Mouse (Mus musculus): Measurements from ENCODE around the gene Zfp12. TPM values are rescaled to one million over a fixed set of nuclear protein-coding genes. Genes with fewer than 3 reads are reported as not detected.

The Zfp12 gene
- total RNA-seq, 2 experiments from 2014 or later, result 21.8 to 26.6 TPM

- no peak for DNase-seq (ENCODE audit: extremely low spot score in 1 of 2, low spot score in 2 of 2)
- intact Hi-C loops (cut with DNase I), result loop anchor here (10.0 kb wide), 1 partner anchor 120 kb away; no protein-coding TSS in a partner anchor
Observed at GRCm38 (mm10) chr5:143294862-143295261, 59.9 kb downstream of the Zfp12 start.

GRCm38 (mm10) chr5:143295330-143295729 lies 60.4 kb downstream of the Zfp12 start:
- intact Hi-C loops (cut with DNase I), result loop anchor here (10.0 kb wide), 1 partner anchor 121 kb away; no protein-coding TSS in a partner anchor
- DNase-seq (ENCODE audit: extremely low spot score in 1 of 2, low spot score in 2 of 2), result no peak

GRCm38 (mm10) chr5:143297986-143298385 lies 63.0 kb downstream of the Zfp12 start:
- intact Hi-C loops (cut with DNase I), result loop anchor here (10.0 kb wide), 1 partner anchor 123 kb away; no protein-coding TSS in a partner anchor
- DNase-seq (ENCODE audit: extremely low spot score in 1 of 2, low spot score in 2 of 2), result no peak

GRCm38 (mm10) chr5:143298391-143298790 lies 63.4 kb downstream of the Zfp12 start:
- DNase-seq (ENCODE audit: extremely low spot score in 1 of 2, low spot score in 2 of 2), result no peak
- intact Hi-C loops (cut with DNase I), result loop anchor here (10.0 kb wide), 1 partner anchor 124 kb away; no protein-coding TSS in a partner anchor

Other genes starting within 250 kb of the Zfp12 start
- gene Rnf216, start 122.2 kb upstream of the Zfp12 start, total RNA-seq (2021), result 10 to 100 TPM; 38.5 to 40.1 TPM
- gene Olfr718-ps1, start 87.6 kb upstream of the Zfp12 start, total RNA-seq (2021), result under 1 TPM; 0.14 to 0.17 TPM
- gene Rbak, start 54.4 kb upstream of the Zfp12 start, total RNA-seq (2021), result 10 to 100 TPM; 16.1 to 19.9 TPM
- not detected for gene Spdye4b, start 54.1 kb upstream of the Zfp12 start, total RNA-seq (2021)
- gene Spdye4a, start 8.3 kb upstream of the Zfp12 start, total RNA-seq (2021), result not detected
- 10 to 100 TPM; 22.6 to 23.6 TPM for gene Zfp316, start 34.9 kb downstream of the Zfp12 start, total RNA-seq (2021)
- 10 to 100 TPM; 11.3 to 12.5 TPM for gene Zfp853, start 58.5 kb downstream of the Zfp12 start, total RNA-seq (2021)
- 10 to 100 TPM; 20.0 to 22.1 TPM for gene E130309D02Rik, start 80.2 kb downstream of the Zfp12 start, total RNA-seq (2021)
- gene Zdhhc4, start 94.1 kb downstream of the Zfp12 start, total RNA-seq (2021), result 10 to 100 TPM; 42.5 to 42.8 TPM
- gene Grid2ip, start 122.2 kb downstream of the Zfp12 start, total RNA-seq (2021), result 1 to 10 TPM; 2.0 TPM
- gene Kdelr2, start 168.7 kb downstream of the Zfp12 start, total RNA-seq (2021), result 10 to 100 TPM; 47.2 to 47.9 TPM
- gene Daglb, start 229.4 kb downstream of the Zfp12 start, total RNA-seq (2021), result 10 to 100 TPM; 20.2 to 21.8 TPM

All from left cerebral cortex, postnatal 10 days (tissue).